Mouse (Mus musculus) embryo, embryonic 10 days (tissue): ENCODE measurements around the gene Gramd1c.

ENCODE experiments used
- DNase-seq: peaks from one replicate; pipeline ENCODE4 v3.0.0-alpha.2; 2015; ENCODE audit warnings: low spot score

Gramd1c gene

GRCm38 (mm10) chr16:44063025-44063894 is at the start of gene Gramd1c:
TSS of gene Gramd1c (minus strand) at chr16:44063345.
- DNase-seq: peak; percentile 89

- DNase-seq: no peak
Observed at GRCm38 (mm10) chr16:44109002-44109401, 45.9 kb upstream of the Gramd1c start.

GRCm38 (mm10) chr16:44105211-44105610 is 42.1 kb upstream of the Gramd1c start:
- DNase-seq: no peak

GRCm38 (mm10) chr16:44103806-44104766 is 40.9 kb upstream of the Gramd1c start:
- DNase-seq: no peak

- DNase-seq: no peak
Observed at GRCm38 (mm10) chr16:44102925-44103324, 39.8 kb upstream of the Gramd1c start.

GRCm38 (mm10) chr16:44101181-44101710 is 38.1 kb upstream of the Gramd1c start:
- DNase-seq: no peak

- DNase-seq: no peak
Observed at GRCm38 (mm10) chr16:44099377-44099776, 36.2 kb upstream of the Gramd1c start.

- DNase-seq: no peak
Observed at GRCm38 (mm10) chr16:44087650-44088049, 24.5 kb upstream of the Gramd1c start.

- no peak for DNase-seq
Observed at GRCm38 (mm10) chr16:44061341-44061740, 1.8 kb downstream of the Gramd1c start.

GRCm38 (mm10) chr16:44060604-44061286 is 2.4 kb downstream of the Gramd1c start:
- DNase-seq: no peak

GRCm38 (mm10) chr16:44058745-44059144 is 4.4 kb downstream of the Gramd1c start:
- DNase-seq: peak; percentile 81

- peak; percentile 35 for DNase-seq
Observed at GRCm38 (mm10) chr16:44055766-44056165, 7.4 kb downstream of the Gramd1c start.

GRCm38 (mm10) chr16:44053265-44053664 is 9.9 kb downstream of the Gramd1c start:
- DNase-seq: no peak

GRCm38 (mm10) chr16:44052390-44052789 is 10.8 kb downstream of the Gramd1c start:
- no peak for DNase-seq

- no peak for DNase-seq
Observed at GRCm38 (mm10) chr16:44050139-44050538, 13.0 kb downstream of the Gramd1c start.

GRCm38 (mm10) chr16:44039112-44039511 is 24.0 kb downstream of the Gramd1c start:
- no peak for DNase-seq

GRCm38 (mm10) chr16:44035221-44035620 is 27.9 kb downstream of the Gramd1c start:
- DNase-seq: no peak

- no peak for DNase-seq
Observed at GRCm38 (mm10) chr16:44033365-44033764, 29.8 kb downstream of the Gramd1c start.

- no peak for DNase-seq
Observed at GRCm38 (mm10) chr16:44029273-44029672, 33.9 kb downstream of the Gramd1c start.

GRCm38 (mm10) chr16:44026822-44027221 is 36.3 kb downstream of the Gramd1c start:
- no peak for DNase-seq

- DNase-seq: no peak
Observed at GRCm38 (mm10) chr16:44026210-44026609, 36.9 kb downstream of the Gramd1c start.
